Mouse (Mus musculus): ENCODE measurements around the gene Klhl29.
"Not testable (repeated sequence)": the region's sequence is repeated elsewhere in the genome, so short reads cannot be mapped to it uniquely, and the experiment has no call there.

Gene Klhl29

DNA sequence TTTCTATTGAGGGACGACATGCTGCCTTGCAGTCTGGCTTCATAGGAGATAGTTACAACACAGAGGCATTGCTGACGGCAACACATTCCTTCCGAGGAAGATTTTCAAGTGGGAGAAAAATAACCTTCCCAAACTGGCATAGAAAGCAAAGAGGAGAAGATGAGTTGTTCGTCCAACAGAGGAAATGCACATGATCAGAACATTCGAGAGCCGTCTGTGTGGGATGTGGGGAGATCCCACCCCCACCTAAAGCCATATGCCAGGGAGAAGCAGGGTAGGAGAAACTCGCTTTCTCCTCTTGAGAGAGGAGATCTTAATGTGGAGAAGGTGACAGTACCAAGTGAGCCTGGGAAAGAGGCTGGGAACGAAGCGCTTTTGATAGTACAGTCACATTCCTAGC is 22.1 kb downstream of the Klhl29 start:
- no peak for DNase-seq

DNA sequence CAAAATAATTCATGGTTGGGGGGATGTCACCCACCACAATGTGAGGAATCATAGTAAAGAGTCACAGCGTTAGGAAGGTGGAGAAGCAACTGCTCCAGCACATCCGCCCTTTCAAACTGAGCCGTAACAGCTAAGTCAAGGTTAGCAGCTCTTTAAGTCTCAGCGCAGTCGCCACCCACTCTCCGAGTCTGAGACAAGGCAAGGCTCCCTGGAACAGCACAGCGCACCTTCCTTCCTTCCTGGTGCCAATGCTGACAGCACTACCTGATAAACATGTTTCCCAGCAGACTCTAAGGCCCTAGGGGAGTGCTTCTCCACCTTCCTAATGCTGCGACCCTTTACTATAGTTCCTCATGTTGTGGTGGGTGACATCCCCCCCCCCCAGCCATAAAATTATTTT is 22.7 kb downstream of the Klhl29 start:
- no peak for DNase-seq

DNA sequence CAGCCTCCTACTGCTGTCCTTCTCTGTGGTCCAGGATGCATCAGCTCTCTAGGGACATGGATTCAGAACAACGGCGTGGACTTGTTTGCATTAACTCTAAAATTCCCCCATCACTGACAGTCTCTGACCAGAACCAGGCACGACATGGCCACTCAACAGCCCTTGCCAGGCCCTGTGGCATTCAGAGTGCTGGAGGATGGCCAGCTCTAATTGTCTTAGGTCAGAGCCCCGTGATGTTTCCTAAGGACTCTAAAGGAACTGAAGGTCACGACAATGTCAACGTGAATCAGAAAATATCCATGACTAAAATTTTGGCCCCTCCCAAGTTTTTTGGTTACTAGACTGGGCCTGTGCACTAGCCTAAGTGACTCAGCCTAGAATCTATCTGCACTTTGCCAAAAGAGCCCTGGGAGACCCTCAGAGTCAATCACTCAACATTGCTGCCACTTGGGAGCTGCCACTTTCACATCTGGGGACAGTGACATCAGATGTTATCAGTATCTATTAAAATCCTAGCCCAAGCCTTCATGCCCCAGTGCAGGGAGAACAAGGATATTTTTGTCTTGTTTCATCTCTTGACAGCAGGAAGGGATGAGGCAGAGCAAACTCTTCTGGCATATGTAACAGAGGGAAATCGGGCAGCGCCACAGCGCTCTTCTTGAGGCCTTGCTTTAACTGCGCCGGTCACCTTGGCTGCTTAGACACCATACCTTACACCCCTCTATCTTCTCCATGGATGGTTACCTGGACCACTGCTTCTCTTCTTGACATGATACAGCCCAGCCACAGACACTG is 24.8 kb downstream of the Klhl29 start:
- peak; percentile 48 to 55 for DNase-seq

DNA sequence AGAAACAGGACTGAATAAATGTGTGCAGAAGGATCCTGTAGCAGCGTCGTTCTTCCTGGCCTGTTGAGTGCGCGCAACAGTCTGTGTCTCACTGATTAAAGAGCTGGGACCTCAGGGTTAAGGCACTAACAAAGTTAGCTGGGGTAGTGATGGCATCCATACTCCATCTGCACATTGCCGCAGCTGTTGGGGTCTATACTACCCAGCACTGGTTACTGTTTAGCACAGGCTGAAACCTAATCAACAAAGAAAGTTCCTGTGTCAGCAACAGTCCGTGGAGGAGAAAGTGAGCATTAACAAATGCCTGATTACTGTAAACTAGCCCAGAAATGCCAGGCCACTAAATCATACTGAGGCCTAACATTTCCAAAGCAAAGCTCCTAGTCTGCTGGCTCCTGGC is 30.4 kb downstream of the Klhl29 start:
- DNase-seq = no peak

DNA sequence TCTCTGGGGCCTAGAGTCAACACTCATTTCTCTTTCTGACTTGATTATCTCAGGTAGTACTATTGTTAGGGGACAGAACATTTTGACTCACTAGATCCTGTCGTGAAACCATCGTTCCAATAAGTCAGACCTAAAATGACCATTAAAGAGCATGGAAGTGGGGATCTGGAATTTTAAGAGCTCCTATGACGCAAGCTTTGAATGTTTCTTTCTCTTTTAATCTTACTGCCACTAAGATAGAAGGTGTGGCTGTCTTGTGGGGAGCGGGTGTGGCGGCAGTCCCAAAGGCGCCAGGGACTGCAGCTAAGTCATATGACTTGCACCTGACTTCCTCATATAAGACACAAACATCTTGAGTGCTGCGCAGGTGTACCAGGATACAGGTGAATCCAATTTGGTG is 31.0 kb downstream of the Klhl29 start:
- not testable (repeated sequence) for DNase-seq

DNA sequence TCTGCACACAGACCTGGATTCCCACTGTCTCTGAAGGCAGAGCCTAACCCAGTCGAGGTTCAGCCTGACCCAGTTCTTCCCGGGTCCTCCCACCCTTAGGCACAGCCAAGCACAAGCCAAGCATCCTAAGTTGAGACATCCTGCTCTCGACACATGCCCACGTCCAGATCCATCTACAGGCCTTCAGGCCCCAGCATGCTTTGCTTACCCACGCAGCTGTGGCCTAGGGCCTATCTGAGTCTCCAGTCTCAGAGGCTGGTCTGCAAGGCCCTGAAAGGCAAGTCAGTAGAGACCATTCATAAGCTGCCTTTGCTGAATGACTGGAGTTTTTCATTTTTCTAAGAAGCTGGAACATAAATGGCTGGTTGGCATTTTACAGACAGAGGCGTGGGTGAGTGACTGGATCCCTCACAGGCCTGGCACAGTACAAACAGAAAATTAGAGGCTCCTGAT is 35.3 kb downstream of the Klhl29 start:
- DNase-seq = no peak

DNA sequence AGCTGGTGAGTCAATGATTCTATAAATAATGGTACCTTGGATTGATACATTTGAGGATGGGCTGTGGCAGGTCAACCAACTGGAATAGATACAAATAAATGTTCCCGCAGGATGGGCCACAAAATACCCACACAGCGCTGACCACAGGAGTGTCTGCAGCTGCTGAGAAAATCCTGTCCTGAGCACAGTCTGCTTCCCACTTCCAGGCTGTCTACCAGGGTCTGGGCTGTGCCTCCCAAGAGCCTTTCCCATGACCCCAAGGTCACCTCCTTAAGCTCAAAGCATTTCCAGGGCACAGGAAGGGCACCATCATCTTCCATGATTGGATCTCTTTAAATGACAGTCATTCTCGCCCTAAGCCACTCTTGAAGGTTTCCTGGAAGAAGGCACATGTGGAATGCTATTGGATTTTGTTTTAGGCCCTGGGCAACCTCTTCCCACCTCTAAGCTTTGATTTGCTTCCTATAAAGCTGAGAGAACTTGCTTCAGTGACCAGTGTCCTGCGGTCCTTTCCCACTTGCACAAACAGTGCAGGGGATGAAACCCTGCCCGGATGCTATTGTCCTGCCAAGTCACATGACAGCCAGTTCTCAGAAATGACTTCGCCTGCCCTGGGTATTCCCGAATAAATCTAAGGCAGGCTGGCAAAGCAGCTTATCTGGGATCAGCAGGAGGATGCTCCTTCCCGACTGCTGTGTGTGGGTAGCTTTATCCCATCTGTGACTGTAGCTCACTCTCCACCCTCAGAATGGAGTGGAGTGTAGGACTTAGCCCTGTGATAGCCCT is 38.4 kb downstream of the Klhl29 start:
- peak; percentile 65 to 75 for DNase-seq

DNA sequence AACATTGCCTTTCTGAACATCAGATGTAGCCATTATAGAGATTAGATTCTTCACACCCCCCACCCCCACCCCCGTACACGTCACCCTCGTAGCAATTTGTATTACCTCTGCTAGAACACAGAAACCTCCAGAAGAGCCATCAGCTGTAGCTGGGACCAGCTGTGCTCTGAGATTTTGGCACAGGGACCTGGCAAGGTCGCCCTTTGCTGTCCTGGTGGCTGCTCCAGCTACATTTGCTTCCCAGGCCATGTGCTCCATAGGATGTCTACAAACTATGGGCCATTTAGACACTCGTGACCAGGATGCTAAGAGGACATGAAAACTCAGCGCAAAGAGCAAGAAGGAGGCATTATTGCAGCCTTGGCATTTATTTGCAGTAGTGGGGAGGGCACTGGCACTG is 39.2 kb downstream of the Klhl29 start:
- peak; percentile 68 to 69 for DNase-seq

DNA sequence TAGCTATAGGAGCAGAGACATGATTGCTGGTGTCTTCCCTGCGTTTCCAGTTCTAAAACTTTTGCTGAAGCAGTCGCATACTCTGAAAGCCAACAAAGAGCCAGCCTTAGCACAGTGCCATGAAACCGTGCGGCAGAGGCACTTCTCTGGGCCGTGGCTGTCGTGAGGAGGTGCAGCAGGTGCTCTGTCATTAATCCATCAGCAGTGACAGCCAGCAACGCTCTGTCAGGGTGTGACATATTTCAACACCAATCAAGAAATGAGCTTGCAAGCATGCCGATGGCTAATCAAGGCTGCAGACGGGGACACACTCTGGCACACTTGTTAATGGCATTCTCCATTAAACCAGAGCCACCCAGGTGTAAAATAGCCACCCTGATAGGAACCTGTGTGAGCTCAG is 40.5 kb downstream of the Klhl29 start:
- no peak for DNase-seq

DNA sequence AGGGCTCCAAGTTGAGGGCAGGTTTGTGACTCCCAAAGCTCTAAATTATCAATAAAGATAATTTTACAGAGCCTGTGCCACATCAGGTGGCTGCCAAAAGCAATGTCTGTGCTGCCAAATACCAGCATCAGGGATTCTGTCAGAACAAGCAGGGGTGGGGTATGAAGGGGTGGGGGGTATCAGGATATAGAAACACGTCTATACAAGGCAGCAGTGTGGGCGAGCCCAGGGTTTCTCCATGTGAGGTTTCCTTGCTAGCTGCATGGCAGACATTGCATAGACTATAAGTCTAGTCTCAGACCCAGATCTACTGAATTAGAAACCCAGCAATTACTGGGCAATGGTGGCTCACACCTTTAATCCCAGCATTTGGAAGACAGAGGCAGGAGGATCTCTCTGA is 41.3 kb downstream of the Klhl29 start:
- no peak for DNase-seq

DNA sequence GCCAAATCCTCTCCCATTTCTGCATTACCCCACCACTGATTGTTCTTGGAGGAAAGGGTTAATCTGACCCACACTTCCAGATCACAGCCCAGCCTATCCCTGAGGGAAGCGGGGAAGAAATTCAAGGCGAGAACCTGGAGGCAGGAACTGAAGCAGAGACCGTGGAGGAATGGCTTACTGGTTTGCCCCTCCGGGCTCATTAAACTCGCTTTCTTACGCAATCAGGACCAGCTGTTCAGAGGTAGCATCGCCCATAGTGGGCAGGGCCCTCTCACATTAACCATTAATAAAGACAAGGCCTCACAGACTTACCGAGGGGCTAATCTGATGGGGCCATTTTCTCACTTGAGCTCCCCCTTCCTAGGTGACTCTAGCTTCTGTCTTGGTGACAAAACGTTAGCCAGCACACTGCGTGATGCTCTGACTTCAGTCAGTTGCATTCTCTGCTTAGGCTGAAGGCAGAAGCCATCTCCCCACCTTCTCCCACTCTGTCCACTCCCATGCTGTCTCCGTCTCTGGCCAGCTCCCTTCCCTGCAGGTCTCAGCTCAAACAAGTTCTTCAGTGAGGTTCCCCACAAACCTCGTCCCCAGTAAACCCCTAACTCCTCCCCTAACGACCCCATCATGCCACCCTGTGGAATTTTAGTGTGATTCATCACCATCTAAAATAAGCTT is 43.5 kb downstream of the Klhl29 start:
- peak in 1 of 2 experiments; percentile 23 for DNase-seq

DNA sequence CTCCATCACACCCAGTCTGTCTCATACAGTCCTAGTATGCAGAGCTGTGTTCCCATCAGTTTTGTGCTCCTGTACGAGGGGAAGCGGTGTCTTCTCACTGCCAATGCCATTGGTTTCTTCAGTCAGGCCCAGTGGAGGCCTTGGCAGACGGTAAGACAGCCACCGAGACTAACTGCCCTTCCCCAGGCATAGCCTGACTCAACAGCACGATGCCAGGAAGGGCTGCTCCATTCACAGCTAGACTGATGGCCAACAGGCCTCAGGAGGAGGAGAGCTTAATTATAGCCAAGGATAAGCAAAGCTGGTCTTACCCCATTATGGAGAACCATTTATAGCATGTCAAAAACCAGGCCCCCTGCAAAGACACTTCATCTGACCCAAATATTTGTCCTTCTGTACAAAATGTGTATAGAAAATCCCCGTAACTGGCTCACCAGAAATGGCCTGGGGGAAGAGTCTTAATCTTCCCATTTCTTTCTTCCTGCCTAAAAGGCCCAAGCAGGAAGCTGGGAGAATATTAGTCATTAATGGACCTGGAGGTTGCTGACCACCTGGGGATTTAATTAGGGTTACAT is 44.9 kb downstream of the Klhl29 start:
- peak; percentile 50 to 70 for DNase-seq

DNA sequence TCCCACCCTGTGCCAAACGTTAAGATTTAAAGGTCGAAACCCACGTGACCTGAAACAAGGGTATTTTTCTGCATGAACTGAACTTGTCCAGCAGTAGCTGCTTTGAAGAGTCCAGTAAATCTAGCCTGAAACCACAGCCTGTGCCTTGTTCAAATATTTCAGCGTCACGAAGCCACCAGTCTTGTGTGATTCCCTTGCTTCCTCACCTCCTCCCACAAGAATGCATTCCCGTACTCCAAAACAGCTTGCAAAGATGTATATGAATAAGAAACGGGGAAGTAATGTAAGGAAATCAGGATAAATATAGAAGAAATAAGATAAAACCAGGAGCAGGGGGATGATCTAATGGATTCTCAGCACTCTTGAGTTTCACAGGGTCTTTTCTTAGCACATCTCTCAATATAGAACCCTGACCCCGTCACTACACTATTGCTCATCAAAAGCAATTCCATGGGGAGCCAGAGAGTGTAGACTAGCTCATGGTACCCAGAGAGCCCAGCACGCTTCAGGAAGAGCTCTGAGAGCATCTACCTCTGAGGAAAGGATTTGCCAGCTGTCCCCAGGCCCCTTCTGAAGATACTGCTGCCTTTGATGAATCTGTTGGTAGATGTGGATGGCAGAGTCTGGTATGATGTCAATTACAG is 52.9 kb downstream of the Klhl29 start:
- DNase-seq = no peak

DNA sequence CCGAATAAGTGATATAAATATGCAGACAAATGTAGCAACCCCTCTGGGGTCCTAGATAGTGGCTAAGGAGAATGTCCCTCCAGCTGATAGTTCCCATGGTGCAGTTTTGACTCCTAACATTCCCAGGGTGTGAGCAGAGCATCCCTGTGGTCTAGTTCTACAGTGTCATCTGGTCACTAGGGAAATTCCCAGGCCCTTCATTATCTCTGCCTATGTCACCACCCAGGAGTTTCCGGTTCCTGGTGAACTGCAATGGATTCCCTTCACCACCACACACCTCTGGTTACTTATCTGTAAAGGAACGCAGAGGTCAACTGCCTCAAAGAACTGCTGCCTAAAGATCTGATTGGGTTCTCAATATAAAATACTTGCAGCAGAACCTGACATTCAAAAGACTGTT is 54.5 kb downstream of the Klhl29 start:
- no peak for DNase-seq

DNA sequence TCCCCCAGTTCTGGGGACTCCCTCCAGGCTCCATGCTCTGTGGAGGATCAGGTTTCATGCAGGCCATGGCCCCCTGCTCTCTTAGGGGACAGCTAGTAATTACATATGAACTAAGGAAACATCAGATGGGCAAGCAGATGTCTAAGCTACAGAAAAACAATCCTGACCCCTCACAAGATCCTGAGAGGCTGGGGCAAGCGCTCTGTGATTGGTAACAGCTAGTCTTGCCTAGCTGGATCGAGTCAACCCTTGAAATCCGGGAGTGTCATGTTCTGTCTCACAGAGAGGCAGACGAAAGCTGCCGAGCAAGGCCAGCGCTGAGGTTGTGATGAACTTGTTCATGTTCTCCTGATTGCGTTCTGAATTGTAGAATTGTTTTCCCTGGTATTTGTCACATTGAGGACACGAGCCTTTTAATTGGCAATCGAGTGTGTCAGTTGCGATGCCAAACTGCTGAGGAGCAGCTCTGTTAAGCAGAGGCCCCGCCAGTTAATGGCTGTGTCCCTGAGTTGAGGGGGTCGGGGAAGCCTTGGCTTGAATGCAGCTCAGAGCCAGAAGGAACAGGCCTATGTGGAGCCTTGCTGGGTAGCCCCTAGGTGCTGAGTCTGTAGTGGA is 56.0 kb downstream of the Klhl29 start:
- DNase-seq = peak; percentile 51 to 55

DNA sequence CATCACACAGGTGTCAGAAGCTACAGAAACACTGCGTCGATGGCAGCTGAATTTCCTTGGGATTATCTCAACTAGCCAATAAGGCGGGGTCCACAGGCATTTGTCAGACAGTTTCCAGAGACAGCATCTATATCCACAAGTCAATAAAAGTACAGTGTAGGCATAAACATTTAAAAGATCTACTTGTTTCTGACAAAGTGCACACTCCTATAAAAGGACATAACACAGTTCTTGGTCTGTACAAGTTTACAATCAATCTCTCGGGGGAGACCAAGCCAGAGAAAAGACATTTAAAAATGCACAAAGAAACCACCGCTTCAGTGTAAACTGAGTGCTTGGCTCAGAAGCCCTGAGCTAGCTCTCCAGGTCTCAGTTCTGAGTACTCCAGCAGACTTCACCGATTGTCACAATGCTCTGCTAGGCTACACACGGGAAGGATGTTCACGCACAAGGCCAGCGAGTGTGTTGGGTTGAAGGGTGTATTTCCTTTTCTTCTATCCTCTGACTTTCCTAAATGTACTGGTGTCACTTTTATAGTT is 59.4 kb downstream of the Klhl29 start:
- no peak for DNase-seq

DNA sequence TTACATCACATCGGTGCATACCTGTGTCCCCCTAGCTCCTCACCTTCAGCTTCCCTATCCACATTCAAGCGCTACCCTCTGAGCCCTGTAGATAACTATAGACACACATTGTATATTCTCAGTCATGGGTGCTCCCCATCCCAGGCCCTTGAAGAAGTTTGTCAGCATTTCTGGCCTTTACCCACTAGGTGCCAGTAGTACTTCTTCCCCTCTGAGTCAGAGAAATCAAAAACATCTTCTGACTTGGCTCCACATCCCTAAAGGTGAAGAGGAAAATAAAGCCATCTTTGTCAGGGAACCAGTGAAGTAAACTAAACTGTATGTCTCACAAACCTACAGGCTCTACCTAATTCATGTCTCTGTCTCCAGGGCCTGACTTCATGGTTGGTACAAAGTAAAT is 67.6 kb downstream of the Klhl29 start:
- DNase-seq = peak in 1 of 2 experiments; percentile 20

DNA sequence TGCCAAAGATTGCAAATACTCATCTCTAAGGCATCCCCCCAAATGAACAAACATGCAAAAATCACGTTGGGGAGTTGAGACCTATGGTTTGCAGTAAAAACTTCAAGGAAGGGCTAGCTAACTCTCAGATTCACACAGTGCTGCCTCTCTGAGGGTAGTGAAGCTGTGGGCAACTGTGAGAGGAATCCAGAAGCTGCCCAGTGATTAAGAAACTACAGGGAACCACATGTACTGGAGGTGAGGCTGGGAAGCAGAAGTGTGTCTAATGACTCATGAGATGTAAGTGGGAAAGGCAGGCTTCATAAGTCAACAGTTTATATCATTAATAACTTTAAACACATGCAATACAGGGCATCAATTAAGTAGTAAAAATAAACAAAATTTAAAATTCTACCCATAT is 70.0 kb downstream of the Klhl29 start:
- DNase-seq = no peak

DNA sequence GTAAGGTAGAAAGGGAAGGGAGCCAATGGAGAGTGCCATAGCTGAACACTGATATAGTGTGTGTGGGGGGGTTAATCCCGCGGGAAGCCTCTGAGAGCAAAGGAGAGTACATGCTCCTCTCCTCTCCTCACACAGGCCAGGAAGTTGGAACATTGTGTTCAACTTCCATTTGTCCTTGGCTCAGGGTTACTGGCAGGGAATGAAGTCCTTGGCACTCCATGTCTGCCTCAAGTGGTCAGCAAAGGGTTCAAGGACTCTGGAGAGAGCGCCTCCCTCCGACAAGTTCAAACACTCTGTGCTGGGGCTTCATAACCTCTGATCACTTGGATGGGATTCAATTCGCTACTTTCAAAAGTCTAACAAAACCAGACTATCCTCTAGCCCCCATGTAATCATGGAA is 71.6 kb downstream of the Klhl29 start:
- DNase-seq = peak; percentile 26 to 31

DNA sequence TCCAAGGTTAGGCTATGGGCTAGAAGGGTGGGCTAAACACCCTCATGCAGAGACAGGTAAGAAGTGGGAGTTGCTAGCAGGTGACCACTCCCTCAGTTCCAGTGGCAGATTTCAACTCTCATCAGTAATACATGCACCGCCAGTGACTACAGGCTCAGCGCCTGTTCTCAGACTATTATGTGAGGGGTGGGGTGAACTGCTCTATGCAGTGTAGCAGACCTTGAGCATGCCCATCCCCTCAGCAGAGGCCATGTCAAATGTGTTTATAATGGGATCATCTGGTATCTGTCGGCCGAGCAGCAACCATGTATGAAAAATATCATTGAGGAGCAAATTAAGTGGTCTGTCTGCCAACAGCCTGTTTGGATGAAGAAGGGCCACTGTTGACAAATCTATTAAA is 72.4 kb downstream of the Klhl29 start:
- DNase-seq = peak; percentile 29 to 32

DNA sequence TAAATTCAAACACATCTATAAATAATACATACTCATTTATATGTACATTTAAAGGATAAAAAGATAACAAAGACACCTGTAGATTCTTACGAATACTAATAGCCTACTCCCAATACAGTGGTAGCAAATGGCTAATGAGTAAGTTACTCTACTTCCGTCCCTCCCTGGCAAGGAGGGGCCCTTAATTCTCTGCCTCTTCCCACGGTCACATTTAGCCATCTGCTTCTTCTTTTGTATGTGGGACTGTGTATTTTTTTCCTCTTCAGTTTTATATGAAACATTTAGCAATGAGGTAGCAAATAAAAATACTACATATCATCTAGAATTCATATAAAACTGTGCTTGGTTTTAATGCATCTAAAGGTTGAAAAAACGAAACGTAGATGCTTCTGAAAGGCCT is 73.6 kb downstream of the Klhl29 start:
- no peak for DNase-seq

DNA sequence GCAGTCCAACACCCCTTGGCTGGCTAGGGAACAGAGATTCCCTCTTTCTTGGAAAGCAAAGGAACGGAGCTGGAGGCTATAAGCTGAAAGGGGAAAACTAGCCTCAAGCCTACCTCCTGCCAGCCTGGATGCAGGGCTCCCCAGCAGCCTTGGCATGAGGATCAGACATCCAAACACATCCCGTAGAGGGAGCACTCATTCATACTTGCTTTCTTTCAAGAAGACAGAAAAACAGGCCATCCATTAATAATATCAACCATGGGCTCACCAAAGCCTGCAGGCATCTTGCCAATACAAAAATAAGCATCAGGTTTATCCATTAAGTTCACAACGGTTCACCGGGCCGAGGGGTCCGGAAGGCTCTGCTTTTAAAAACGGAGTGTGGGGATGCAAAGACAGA is 79.1 kb downstream of the Klhl29 start:
- peak; percentile 53 to 63 for DNase-seq

All from cerebellum, postnatal 10 days (tissue).